Mouse (Mus musculus): ENCODE results near the gene Clpp. TPM values are rescaled to one million over a fixed set of nuclear protein-coding genes. Genes with fewer than 3 reads are reported as not detected.

Gene Clpp
- polyA plus RNA-seq, 1 experiment from 2014 or later = 178 TPM

GRCm38 (mm10) chr17:56969321-56969720, 20.8 kb upstream of the Clpp start:
- H3K9me3 ChIP-seq (ENCODE audit: control insufficient read depth, low read length) = no peaks in the 10 kb centered on the region
- H3K9ac ChIP-seq (replicated peaks; ENCODE audit: low read depth, low read length) = no peak overlapping the region
- 0 out of 2 replicates have a peak, but pooled peaks cover 5% of the 10 kb centered on the region for H3K27me3 ChIP-seq (replicated peaks; ENCODE audit: control insufficient read depth, insufficient read depth, low read length)
- H3K4me1 ChIP-seq (replicated peaks; ENCODE audit: control insufficient read depth, insufficient read depth, low read length) = no peaks in the 10 kb centered on the region
- WGBS = 80% methylated on average over 3 of the region's 3 CpGs
- no peaks in the 10 kb centered on the region for H3K36me3 ChIP-seq (ENCODE audit: control insufficient read depth, insufficient read depth)
- no peak overlapping the region for H3K4me2 ChIP-seq (ENCODE audit: low read length)
- H3K27ac ChIP-seq (ENCODE audit: low read length) = no peak overlapping the region
- H3K4me3 ChIP-seq (replicated peaks; ENCODE audit: low read length) = no peak overlapping the region
- no peak for ATAC-seq

DNA sequence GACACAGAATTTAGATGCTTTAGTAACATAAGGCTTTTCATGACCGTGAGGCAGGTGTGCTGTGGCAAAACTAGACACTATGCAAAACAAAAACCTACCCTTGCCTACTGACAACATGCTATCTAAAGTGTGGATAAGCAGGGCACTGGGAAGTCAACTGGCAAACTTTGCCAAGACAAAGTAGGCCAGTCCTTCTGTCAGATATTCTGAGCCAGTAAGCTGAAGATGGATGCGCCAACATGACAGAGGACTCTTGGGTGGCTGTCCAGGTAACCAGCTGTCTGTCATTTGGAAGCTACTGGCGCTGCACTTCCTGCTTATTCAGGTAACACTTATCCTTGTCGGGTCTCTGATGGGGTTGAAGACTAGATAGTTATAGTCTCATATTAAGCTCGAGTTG, 20.0 kb upstream of the Clpp start:
- Histone ChIP-seq H3K4me2 (ENCODE audit: low read length) (no peak overlapping the region), H3K9ac (replicated peaks; ENCODE audit: low read depth, low read length) (no peak overlapping the region), H3K4me1 (replicated peaks; ENCODE audit: control insufficient read depth, insufficient read depth, low read length) (no peaks in the 10 kb centered on the region), H3K9me3 (ENCODE audit: control insufficient read depth, low read length) (no peaks in the 10 kb centered on the region), H3K27ac (ENCODE audit: low read length) (no peak overlapping the region), H3K4me3 (replicated peaks; ENCODE audit: low read length) (no peak overlapping the region), H3K27me3 (replicated peaks; ENCODE audit: control insufficient read depth, insufficient read depth, low read length) (0 out of 2 replicates have a peak, but pooled peaks cover 5% of the 10 kb centered on the region), H3K36me3 (ENCODE audit: control insufficient read depth, insufficient read depth) (no peaks in the 10 kb centered on the region)
- WGBS = 70% methylated on average over 5 of the region's 5 CpGs
- no peak for ATAC-seq

DNA sequence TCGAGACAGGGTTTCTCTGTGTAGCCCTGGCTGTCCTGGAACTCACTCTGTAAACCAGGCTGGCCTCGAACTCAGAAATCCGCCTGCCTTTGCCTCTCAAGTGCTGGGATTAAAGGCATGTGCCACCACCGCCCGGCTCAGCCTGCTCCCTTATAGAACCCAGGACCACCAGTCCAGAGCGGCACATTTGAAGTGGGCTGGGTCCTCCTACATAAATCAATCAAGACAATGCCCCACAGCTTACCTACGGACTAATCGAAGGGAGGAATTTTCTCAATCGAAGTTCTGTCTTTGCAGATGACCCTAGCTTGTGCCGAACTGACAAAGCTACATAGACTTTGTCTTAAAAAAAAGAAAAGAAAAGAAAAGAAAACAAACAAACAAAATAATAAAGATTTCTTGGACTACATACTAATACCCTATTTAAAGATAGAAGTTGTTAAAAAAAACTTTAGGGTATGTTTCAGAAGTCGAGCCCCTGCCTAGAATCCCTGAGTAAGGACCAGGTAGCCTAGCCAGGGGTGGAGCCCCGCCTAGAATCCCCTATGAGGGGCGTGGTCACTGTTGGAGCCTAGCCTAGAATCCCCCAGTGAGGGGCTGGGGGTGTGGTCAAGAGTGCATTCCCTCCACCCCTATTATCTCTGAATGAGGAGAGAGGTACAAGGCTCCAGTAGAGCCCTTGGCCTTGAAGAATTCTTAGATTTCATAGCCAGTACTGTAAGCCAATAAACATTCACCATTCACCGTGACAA, 16.0 kb upstream of the Clpp start:
- Histone ChIP-seq H3K9ac (replicated peaks; ENCODE audit: low read depth, low read length) (no peak overlapping the region), H3K9me3 (ENCODE audit: control insufficient read depth, low read length) (no peaks in the 10 kb centered on the region), H3K27me3 (replicated peaks; ENCODE audit: control insufficient read depth, insufficient read depth, low read length) (0 out of 2 replicates have a peak, but pooled peaks cover 5% of the 10 kb centered on the region), H3K36me3 (ENCODE audit: control insufficient read depth, insufficient read depth) (no peaks in the 10 kb centered on the region), H3K4me2 (ENCODE audit: low read length) (no peak overlapping the region), H3K4me1 (replicated peaks; ENCODE audit: control insufficient read depth, insufficient read depth, low read length) (no peaks in the 10 kb centered on the region), H3K4me3 (replicated peaks; ENCODE audit: low read length) (no peak overlapping the region), H3K27ac (ENCODE audit: low read length) (no peak overlapping the region)
- no peak for ATAC-seq
- 68% methylated on average over 11 of the region's 14 CpGs for WGBS

GRCm38 (mm10) chr17:56974708-56975240, 15.3 kb upstream of the Clpp start:
- Histone ChIP-seq H3K4me2 (ENCODE audit: low read length) (no peak overlapping the region), H3K9ac (replicated peaks; ENCODE audit: low read depth, low read length) (no peak overlapping the region), H3K4me1 (replicated peaks; ENCODE audit: control insufficient read depth, insufficient read depth, low read length) (no peaks in the 10 kb centered on the region), H3K27me3 (replicated peaks; ENCODE audit: control insufficient read depth, insufficient read depth, low read length) (0 out of 2 replicates have a peak, but pooled peaks cover 2% of the 10 kb centered on the region), H3K4me3 (replicated peaks; ENCODE audit: low read length) (no peak overlapping the region), H3K36me3 (ENCODE audit: control insufficient read depth, insufficient read depth) (no peaks in the 10 kb centered on the region), H3K27ac (ENCODE audit: low read length) (no peak overlapping the region), H3K9me3 (ENCODE audit: control insufficient read depth, low read length) (no peaks in the 10 kb centered on the region)
- ATAC-seq = no peak
- 77% methylated on average over 5 of the region's 5 CpGs for WGBS

DNA sequence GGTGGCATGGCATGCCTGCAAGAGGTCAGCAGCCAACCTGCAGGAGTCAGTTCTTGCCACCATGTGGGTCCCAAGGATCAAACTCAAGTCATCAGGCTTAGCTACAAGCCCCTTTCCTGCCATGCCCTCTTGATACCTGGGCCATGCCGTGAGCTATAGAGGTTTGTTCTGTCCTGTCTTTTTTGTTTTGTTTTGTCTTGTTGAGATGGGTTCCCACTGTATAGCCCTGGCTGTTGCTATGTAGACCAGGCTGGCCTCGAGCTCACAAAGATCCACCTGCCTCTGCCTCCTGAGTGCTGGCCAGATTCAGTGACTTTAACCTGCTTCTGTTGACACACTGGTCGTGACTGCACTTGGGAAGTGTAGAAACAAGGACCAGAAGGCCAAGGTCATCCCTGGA, 14.7 kb upstream of the Clpp start:
- Histone ChIP-seq H3K4me1 (replicated peaks; ENCODE audit: control insufficient read depth, insufficient read depth, low read length) (no peaks in the 10 kb centered on the region), H3K4me3 (replicated peaks; ENCODE audit: low read length) (no peak overlapping the region), H3K4me2 (ENCODE audit: low read length) (no peak overlapping the region), H3K9ac (replicated peaks; ENCODE audit: low read depth, low read length) (no peak overlapping the region), H3K9me3 (ENCODE audit: control insufficient read depth, low read length) (no peaks in the 10 kb centered on the region), H3K27me3 (replicated peaks; ENCODE audit: control insufficient read depth, insufficient read depth, low read length) (no peaks in the 10 kb centered on the region), H3K27ac (ENCODE audit: low read length) (no peak overlapping the region), H3K36me3 (ENCODE audit: control insufficient read depth, insufficient read depth) (no peaks in the 10 kb centered on the region)
- WGBS = 71% methylated on average over 3 of the region's 3 CpGs
- ATAC-seq = no peak

GRCm38 (mm10) chr17:56976531-56977390, 13.3 kb upstream of the Clpp start:
- ATAC-seq = no peak
- H3K4me3 ChIP-seq (replicated peaks; ENCODE audit: low read length) = no peak overlapping the region
- H3K27ac ChIP-seq (ENCODE audit: low read length) = no peak overlapping the region
- WGBS = 72% methylated on average over 8 of the region's 8 CpGs
- H3K9ac ChIP-seq (replicated peaks; ENCODE audit: low read depth, low read length) = no peak overlapping the region
- H3K9me3 ChIP-seq (ENCODE audit: control insufficient read depth, low read length) = no peaks in the 10 kb centered on the region
- no peaks in the 10 kb centered on the region for H3K27me3 ChIP-seq (replicated peaks; ENCODE audit: control insufficient read depth, insufficient read depth, low read length)
- no peaks in the 10 kb centered on the region for H3K4me1 ChIP-seq (replicated peaks; ENCODE audit: control insufficient read depth, insufficient read depth, low read length)
- H3K36me3 ChIP-seq (ENCODE audit: control insufficient read depth, insufficient read depth) = no peaks in the 10 kb centered on the region
- no peak overlapping the region for H3K4me2 ChIP-seq (ENCODE audit: low read length)

DNA sequence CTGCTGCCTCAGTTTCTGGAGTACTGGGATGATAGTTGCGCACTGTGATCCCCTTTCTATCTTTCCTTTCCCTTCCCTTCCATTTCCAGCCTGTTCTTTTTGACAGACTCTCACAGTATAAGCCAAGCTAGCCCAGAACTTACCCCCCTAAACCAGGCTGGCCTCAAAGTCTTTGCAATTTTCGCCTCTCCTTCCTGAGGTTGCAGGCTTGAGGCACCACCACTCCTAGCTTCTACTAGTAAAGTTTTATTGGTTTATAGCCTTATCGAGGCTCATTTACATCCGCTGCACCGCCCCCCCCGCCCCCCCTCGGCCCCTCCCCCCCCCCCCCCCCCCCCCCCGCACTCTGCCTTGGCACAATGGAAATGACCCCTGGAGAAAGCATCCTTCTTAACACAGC, 10.6 kb upstream of the Clpp start:
- ATAC-seq = no peak
- H3K27me3 ChIP-seq (replicated peaks; ENCODE audit: control insufficient read depth, insufficient read depth, low read length) = no peaks in the 10 kb centered on the region
- H3K9me3 ChIP-seq (ENCODE audit: control insufficient read depth, low read length) = no peaks in the 10 kb centered on the region
- no peak overlapping the region for H3K4me3 ChIP-seq (replicated peaks; ENCODE audit: low read length)
- 48% methylated on average over 5 of the region's 8 CpGs for WGBS
- H3K27ac ChIP-seq (ENCODE audit: low read length) = no peak overlapping the region
- no peak overlapping the region for H3K4me2 ChIP-seq (ENCODE audit: low read length)
- no peaks in the 10 kb centered on the region for H3K36me3 ChIP-seq (ENCODE audit: control insufficient read depth, insufficient read depth)
- H3K9ac ChIP-seq (replicated peaks; ENCODE audit: low read depth, low read length) = no peak overlapping the region
- no peaks in the 10 kb centered on the region for H3K4me1 ChIP-seq (replicated peaks; ENCODE audit: control insufficient read depth, insufficient read depth, low read length)

DNA sequence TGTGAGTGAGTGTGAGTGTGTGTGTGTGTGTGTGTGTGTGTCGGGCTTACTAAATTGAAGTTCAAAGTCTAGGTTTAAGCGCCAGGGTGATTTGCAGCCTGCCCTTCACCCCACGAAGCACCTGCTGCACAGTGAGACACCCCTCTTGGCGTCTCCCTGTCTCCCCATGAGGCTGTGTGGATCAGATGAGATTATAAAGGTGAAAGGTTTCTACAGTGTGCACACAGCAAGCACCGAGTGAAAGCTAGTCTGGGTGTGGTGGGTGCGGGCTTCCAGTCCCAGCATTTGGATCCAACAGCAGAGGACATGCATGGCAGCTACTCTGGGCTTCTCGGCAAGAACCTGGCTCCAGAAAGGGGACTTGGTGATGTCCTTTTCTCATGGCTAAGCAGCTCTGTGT, 9.1 kb upstream of the Clpp start:
- Histone ChIP-seq H3K4me1 (replicated peaks; ENCODE audit: control insufficient read depth, insufficient read depth, low read length) (no peaks in the 10 kb centered on the region), H3K36me3 (ENCODE audit: control insufficient read depth, insufficient read depth) (no peaks in the 10 kb centered on the region), H3K27ac (ENCODE audit: low read length) (no peak overlapping the region), H3K27me3 (replicated peaks; ENCODE audit: control insufficient read depth, insufficient read depth, low read length) (no peaks in the 10 kb centered on the region), H3K4me2 (ENCODE audit: low read length) (no peak overlapping the region), H3K9ac (replicated peaks; ENCODE audit: low read depth, low read length) (no peak overlapping the region), H3K4me3 (replicated peaks; ENCODE audit: low read length) (no peak overlapping the region), H3K9me3 (ENCODE audit: control insufficient read depth, low read length) (no peaks in the 10 kb centered on the region)
- WGBS = 86% methylated on average over 7 of the region's 7 CpGs
- ATAC-seq = no peak

- WGBS = 78% methylated on average over 5 of the region's 5 CpGs
- Histone ChIP-seq H3K36me3 (ENCODE audit: control insufficient read depth, insufficient read depth) (no peaks in the 10 kb centered on the region), H3K9ac (replicated peaks; ENCODE audit: low read depth, low read length) (no peak within 1 kb of the TSS), H3K27ac (ENCODE audit: low read length) (no peak within 1 kb of the TSS), H3K4me3 (replicated peaks; ENCODE audit: low read length) (no peak within 1 kb of the TSS), H3K4me2 (ENCODE audit: low read length) (no peak within 1 kb of the TSS), H3K9me3 (ENCODE audit: control insufficient read depth, low read length) (no peaks in the 10 kb centered on the region), H3K4me1 (replicated peaks; ENCODE audit: control insufficient read depth, insufficient read depth, low read length) (no peaks in the 10 kb centered on the region), H3K27me3 (replicated peaks; ENCODE audit: control insufficient read depth, insufficient read depth, low read length) (no peaks in the 10 kb centered on the region)
- ATAC-seq = no peak
Observed at GRCm38 (mm10) chr17:56982013-56982412, 8.1 kb upstream of the Clpp start, which contains the start of gene Acer1. TSS of gene Acer1 (minus strand) at chr17:56982126.

All from forebrain, embryonic 16.5 days (tissue).